Mouse (Mus musculus) bone marrow, adult 2 months (tissue): ENCODE results near the gene Rbm34.

Experiments
- CTCF ChIP-seq: fragments of 200-500 bp; IDR thresholded peaks from 2 replicates; pipeline ENCODE4 v1.5.1; 2011; ENCODE audit warnings: low read length, control low read depth; ENCODE audit not compliant: control insufficient read depth, insufficient read depth
- POLR2A ChIP-seq: fragments of 200-500 bp; IDR thresholded peaks from 2 replicates; pipeline ENCODE4 v1.6.1; 2011; ENCODE audit warnings: low read depth, mild to moderate bottlenecking, control low read depth, low read length, borderline replicate concordance; ENCODE audit not compliant: control insufficient read depth

- TF ChIP-seq CTCF (peak; percentile 34; the same call in 1 of the 2 replicates), POLR2A (no peak)
Observed at GRCm38 (mm10) chr8:126935932-126936331, 34.9 kb downstream of the Rbm34 start.
